Mouse (Mus musculus): ENCODE results near the gene Cntnap5b. TPM values are rescaled to one million over a fixed set of nuclear protein-coding genes. Genes with fewer than 3 reads are reported as not detected.

Gene Cntnap5b
- total RNA-seq, 2 experiments from 2014 or later: 18.5 to 20.1 TPM

DNA sequence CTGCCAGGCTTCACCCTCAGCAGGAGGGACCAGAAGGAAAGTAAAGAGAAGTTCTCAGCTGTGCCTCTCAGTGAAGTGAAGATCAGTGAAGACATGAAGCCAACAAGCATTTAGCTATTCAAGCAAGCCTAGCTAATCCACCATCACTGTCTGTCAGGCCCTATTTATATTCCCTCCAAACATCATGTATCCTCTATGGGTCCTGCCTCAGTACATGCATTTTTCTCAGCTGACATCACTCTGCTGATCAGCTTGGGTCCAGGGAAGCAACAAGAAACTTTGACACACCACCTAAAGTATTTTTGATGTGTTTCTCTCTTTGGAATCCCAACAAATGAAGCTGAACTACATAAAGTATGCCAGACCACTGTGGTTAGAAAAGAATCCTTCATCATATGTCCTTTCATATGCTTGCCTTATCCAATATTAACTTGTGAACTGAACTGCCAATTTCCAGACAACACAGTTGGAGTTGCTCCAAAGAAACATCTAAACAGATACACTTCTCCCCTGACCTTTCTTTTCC, 349.9 kb downstream of the Cntnap5b start:
- intact Hi-C loops (cut with DNase I): no loop called here
- DNase-seq (ENCODE audit: low spot score in 2 of 2): no peak

DNA sequence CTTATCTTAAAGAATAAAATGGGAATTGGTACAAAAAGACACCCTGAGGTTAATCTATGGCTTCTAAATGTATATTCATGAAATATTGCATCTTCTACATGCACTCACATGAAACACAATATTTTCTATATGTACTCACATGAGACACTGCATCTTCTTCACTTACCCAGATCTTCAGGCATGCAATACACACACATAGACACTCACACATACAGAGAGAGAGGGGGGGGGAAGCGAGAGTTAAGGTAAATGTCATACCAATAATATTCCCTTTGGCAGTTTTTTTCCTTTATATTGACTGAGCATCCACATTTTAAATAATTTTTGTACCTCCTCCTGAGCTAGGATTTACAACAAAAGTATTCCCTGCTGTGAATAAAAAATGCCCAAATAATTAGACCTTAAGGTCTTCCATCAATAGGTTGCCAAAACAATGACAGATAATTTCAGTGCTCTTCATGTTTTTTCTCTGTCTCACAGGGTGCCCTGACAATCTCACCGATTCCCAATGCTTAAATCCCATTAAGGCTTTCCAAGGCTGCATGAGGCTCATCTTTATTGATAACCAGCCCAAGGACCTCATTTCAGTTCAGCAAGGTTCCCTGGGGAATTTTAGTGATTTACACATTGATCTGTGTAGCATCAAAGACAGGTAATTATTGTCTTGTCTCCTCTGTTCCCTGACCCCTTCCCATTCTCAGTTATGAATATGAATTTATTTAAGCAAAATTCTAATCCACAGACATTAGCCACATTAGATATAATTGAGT, 391.2 kb downstream of the Cntnap5b start:
- no peak for DNase-seq (ENCODE audit: low spot score in 2 of 2)
- intact Hi-C loops (cut with DNase I): no loop called here

DNA sequence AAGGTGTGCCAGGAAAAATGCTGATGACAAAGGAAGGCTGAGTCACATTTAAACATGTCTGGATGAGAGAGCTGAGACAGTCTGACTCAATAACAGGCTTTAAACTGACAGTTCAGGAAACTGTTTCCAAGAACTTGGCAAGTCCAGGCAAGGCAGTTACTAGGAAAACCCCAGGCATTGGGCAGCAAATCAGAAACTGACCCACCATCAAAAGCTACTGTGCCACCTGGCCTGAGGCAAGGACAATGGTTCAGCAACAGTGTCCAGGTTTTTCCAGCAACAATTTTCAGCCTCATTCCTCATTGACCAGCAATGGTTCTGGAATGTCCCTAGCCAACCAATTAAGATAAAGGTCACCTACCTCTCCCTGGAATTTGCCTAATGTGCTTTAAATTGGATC, 399.0 kb downstream of the Cntnap5b start:
- intact Hi-C loops (cut with DNase I): no loop called here
- no peak for DNase-seq (ENCODE audit: low spot score in 2 of 2)

DNA sequence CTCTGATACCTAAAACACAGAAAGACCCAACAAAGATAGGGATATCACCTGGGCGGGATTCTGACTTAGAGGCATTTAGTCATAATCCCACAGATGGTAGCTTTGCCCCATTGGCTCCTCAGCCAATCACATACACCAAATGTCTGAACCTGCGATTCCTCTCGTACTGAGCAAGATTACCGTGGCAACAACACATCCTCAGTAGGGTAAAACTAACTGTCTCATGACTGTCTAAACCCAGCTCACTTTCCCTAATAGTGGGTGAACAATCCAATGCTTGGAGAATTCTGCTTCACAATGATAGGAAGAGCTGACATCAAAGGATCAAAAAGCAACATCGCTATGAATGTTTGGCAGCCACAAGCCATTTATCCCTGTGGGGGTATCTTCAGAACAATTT, 407.5 kb downstream of the Cntnap5b start:
- peak in 1 of 2 experiments; percentile 3 for DNase-seq (ENCODE audit: low spot score in 2 of 2)
- intact Hi-C loops (cut with DNase I): no loop called here

DNA sequence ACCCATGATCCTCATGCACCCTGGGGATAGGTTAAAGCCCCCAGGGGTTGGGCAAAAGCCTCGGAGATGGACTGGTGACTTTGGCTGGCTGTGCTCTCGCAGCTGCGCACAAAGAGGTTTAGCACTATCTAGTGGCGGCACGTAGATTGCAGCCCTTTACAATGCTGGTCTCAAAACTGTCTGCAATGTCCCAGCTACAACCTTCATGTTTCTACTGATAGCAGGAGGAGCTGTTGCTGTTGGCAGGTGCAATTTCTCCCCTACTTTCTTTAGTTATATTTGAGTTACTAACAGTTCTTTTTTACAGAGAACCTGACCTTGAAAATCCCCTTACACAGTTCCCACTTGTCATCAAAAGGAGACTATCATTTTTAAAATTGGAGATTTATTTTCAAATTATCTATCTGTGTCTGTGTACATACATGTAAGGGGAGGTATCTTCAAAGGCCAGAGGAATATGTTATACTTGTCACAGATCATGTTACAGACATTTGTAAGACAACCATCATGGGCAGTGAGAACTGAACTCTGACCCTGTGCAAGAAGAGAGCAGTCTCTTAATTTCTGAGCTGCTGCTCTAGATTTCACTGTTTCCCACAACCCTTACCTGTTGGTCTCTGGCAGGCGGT, 459.5 kb downstream of the Cntnap5b start:
- DNase-seq (ENCODE audit: low spot score in 2 of 2): peak; percentile 20 to 57
- intact Hi-C loops (cut with DNase I): loop anchor here (10.0 kb wide), 1 partner anchor 457 kb away; the partner anchor contains the start of gene Cntnap5b

DNA sequence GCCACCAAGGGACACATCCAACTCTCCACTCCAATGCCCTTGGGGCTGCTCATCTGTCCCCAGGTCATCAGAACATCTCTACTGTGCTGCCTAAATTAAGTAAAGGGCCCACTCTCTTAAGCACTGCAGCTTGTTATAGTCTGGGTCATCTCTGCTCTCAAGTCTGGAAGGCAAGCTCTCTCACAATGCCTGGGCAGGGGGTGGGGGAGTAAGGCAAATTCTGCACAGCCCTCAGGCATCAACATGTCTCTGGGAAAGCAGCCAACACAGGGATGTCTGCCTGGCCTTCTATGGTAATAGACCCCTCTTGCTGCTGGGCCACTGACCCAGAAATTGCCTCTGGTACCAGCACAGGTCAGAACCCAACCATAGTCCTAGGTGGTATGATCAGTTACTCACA, 479.4 kb downstream of the Cntnap5b start:
- no peak for DNase-seq (ENCODE audit: low spot score in 2 of 2)
- intact Hi-C loops (cut with DNase I): no loop called here

DNA sequence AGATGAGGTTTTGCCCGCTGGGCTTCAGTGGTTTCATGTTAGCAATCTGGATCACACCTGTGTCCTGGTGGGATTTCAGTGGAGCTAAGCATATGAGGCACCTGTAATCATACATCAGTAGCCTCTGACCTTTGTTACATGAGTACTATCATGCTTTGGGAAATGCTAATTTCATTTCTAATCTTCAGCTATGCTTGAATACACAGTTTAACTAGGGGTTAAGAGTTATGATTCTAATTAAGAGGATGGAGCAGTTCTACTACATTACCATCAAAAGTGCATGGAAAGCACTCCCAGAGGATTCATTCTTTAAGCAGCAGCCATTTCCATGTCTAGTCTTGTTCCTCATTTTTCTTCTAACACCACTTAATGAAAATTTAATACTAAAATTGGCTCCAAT, 538.1 kb downstream of the Cntnap5b start:
- intact Hi-C loops (cut with DNase I): no loop called here
- no peak for DNase-seq (ENCODE audit: low spot score in 2 of 2)

DNA sequence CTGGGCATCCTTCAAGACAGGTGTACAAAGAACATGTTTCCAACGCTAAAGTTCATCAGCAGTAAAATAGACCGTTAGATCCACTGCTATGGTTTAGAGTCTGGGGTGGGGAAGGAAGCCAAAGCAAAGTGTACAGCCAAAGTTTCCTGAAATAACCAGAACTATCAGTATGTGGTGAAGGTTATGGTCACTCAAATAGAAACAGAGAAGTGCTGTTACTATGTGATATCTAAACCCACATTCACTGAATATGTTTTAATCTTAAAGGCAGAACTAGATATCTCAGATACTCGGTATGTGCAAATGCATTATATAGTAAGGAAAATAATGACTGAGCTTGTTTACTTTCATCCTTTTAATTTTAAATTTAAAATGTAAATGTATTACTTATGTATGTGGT, 558.5 kb downstream of the Cntnap5b start:
- intact Hi-C loops (cut with DNase I): no loop called here

DNA sequence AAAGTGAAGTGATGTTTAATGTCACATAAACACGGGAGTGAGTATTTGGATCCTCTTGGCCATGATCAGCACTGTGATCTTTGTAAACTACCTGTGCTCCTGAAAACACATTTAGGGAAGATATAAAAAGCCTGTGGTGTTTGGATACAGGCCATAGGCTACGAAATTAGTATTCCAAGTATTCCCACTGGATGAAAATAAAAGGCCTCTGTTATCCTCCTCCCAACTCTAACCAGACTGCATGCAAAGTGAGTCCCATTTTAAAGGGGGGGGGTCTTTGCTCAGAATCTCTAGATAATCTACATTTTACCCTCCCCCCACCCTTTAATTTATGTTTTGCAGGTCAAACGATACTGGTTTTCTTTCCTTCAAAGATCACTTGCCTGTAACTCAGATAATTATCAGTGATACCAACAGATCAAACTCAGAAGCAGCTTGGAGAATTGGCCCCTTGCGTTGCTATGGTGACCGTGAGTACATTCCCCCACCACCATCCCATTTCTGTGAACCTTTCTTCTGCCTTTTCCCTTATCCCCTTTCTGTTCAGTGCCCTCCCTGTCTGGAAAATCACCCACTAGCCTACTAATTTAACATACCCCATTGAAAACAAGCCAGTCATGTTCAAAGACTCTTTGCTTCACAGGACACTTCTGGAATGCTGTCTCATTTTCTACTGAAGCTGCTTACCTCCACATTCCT, 597.0 kb downstream of the Cntnap5b start:
- intact Hi-C loops (cut with DNase I): no loop called here
- DNase-seq (ENCODE audit: low spot score in 2 of 2): no peak

More for the DNA sequence above, 558.5 kb downstream of the Cntnap5b start:
- DNase-seq (ENCODE audit: low spot score in 2 of 2): no peak

DNA sequence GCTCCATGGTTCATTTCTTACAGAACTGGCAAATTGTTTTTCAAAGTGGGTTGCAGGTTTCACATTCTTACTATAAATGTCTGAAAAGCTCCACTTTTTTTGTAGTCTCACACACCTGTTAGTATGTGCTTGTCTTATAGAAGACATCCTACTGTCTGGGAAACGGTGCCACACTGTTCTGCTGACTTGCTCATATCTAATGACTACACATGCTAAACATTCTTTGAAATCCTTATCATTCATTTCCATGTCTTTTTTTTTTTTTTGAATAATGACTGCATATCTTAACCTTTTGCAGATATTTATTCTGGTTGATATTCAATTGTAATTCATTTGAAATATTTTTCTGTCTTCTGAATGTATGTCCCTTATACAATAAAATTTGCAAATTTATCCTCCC, 613.7 kb downstream of the Cntnap5b start:
- no peak for DNase-seq (ENCODE audit: low spot score in 2 of 2)
- intact Hi-C loops (cut with DNase I): no loop called here

DNA sequence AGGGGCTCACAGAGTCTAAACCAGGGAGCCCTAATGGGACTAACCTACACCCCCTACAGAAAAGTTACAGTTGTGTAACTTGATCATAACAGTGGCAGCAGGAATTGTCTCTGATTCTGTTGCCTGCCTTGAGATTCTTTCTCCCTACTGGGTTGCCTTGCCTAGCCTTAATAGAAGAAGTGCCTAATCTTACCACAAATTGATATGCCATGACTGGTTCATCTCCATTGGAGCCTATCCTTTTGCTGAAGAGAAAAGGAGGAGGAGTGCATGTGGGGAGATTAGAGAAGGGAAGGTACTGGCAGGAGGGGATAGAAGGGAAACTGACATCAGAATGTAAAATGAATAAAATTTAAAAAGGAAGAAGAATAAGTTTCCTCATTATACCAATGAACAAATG, 621.5 kb downstream of the Cntnap5b start:
- intact Hi-C loops (cut with DNase I): no loop called here
- DNase-seq (ENCODE audit: low spot score in 2 of 2): no peak

DNA sequence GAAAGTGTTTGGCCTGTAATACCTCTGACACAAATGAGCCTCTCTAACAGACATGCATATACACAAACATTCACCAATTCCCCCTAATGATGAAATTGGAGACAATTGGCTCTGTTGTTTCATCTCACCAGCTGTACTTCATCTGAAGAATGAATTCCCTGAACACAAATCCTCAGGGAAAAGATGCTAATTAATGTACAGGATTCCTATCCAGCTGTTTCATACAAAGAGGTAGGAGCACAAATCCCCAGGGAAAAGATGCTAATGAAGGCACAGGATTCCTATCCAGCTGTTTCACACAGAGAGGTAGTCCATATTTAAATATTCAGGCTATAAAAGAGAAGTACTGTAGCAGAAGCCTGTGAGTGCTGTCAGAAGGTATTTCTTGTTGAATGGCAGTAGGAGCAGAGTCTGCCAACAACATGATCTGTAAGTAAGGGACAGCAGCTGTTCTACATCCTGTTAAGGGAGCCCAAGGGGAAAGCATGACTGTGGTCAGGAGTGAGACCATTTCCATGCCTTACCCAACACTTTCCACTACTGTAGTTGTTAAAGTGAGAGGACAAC, 644.2 kb downstream of the Cntnap5b start:
- intact Hi-C loops (cut with DNase I): no loop called here
- DNase-seq (ENCODE audit: low spot score in 2 of 2): no peak

DNA sequence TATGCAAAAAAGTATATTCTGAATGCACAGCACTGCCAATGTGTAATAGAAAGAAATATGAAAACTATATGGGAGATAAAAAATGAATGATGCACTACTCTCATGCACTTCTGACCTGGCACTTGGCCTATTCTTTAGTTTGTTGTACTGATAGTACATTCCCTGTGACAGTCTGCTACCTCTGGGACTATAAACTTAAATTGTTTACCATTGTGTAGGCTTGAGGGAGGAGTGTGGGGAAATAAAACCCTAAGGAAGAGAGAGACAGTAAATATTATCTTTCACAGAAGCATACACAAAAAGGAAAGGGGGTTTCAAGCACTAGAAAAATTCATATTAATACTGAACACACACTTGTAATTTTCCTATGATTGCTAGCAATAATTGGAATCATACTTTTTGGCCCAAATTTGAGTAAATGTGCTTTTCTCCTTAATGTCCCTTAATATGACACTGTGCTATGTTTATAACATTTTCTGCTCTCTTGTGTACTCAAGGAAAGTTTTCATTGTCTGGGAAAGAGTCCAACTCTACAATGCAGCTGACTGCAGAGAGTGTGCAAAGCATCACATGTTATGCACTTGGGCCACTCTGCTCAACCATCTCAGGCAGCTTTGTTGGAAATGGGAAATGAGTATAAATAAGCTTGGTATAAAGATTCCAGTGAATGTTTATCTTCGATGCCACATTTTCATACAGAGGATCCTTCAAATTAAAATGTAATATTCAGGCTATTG, 657.6 kb downstream of the Cntnap5b start:
- intact Hi-C loops (cut with DNase I): no loop called here
- DNase-seq (ENCODE audit: low spot score in 2 of 2): no peak

DNA sequence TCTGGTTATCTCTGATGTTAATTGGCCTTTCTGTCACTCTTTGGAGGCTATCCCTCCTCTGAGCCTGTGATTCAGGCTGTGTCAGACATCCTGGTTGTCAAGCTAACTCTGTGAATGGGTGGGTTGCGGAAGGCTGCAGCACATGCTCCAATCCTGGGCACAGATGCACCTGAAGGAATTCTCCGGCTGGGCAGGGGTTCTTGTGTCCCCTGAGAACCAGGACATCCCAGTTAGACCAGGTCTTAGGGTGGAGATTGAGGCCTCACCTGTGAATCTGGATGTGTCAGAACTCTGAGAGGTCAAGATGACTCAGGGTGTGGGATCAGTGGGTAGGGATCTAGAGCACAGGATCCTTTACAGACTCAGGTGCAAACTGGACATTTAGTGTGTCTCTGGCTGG, 691.3 kb downstream of the Cntnap5b start:
- intact Hi-C loops (cut with DNase I): no loop called here
- DNase-seq (ENCODE audit: low spot score in 2 of 2): no peak

DNA sequence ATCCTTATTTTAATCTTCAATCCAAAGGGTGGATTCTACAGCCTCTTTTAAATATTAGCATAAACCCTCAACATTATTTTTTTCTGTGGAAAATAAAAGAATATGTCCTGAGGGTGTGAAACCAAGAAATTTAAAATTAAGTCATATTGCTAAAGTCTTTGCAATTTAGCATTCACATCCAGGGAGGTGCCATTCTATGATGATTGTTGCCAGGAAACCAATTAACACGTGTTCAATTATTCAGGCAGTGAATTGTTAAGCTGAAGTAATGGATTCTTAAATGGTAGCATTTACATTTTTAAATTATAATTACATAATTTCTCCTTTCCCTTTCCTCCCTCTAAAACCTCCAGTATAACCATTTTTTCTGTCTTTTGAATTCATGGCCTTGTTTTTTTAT, 692.7 kb downstream of the Cntnap5b start:
- no peak for DNase-seq (ENCODE audit: low spot score in 2 of 2)
- intact Hi-C loops (cut with DNase I): no loop called here

DNA sequence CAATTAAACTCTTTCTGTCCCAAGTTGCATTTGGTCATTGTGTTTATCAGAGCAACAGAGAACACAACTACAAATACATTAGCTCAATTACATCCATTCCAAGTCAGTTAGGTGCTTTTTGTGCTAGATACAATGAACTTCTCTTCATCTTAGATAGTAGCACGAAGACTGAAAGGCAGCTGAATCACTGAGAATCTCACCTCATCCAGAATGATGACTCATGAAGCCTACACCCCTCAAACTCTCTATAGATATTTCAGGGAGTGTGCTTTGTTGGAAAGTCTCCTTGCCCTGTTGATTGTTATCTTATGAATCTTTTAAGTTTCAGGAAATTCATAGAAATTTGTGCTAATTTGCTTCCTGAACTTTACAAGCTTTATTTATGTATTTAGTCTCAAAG, 695.0 kb downstream of the Cntnap5b start:
- peak in 1 of 2 experiments; percentile 40 for DNase-seq (ENCODE audit: low spot score in 2 of 2)
- intact Hi-C loops (cut with DNase I): no loop called here

DNA sequence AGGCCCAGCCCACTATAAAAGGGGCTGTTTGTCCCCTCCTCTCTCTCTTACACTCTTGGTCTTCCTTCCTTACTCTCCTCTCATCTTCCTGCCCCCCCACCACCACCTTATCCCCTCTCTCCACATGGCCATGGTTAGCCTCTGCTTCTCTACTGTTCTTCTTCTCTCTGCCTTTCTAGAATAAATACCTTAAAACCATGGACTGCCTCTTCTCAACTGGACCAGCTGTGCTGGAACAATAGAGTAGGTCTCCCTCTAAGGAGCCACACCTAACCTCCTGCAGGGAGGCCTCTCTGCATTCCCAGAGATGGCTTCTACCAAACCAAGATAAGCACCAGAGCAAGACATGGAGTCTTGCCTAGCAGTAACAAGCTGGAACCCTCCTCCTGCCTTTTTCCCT, 737.3 kb downstream of the Cntnap5b start:
- DNase-seq (ENCODE audit: low spot score in 2 of 2): no peak
- intact Hi-C loops (cut with DNase I): no loop called here
